Mouse (Mus musculus) heart, postnatal 0 days (tissue): ENCODE results near the gene Rars. TPM values are rescaled to one million over a fixed set of nuclear protein-coding genes. Genes with fewer than 3 reads are reported as not detected.
A peak's percentile ranks its signal among the peaks of the same experiment; 100 is the strongest.

ENCODE experiments used
- ATAC-seq: fragments of 200-750 bp; cut with Nextera tagmentation; 2 replicates; pipeline ENCODE4 v1.8.0; 2017; ENCODE audit warnings: low read depth, moderate number of reproducible peaks, moderate library complexity; ENCODE audit not compliant: insufficient read depth
- DNase-seq: peaks from one replicate; pipeline ENCODE4 v3.0.0-alpha.2; 2016; ENCODE audit warnings: low spot score
- H3K27ac ChIP-seq: fragments of 300-500 bp; sonication (generic); 2 replicates; pipeline ENCODE4 v1.5.1; 2014; ENCODE audit warnings: low read depth, mild to moderate bottlenecking
- H3K27me3 ChIP-seq: fragments of 300-500 bp; sonication (generic); 2 replicates; pipeline ENCODE4 v1.6.1; 2014; ENCODE audit warnings: low read length, mixed read lengths; ENCODE audit not compliant: control insufficient read depth, insufficient read depth
- H3K36me3 ChIP-seq: fragments of 300-500 bp; sonication (generic); replicated peaks from 2 replicates; pipeline ENCODE4 v1.6.1; 2014; ENCODE audit warnings: low read length, mixed read lengths; ENCODE audit not compliant: control insufficient read depth, insufficient read depth
- H3K4me1 ChIP-seq: fragments of 300-500 bp; sonication (generic); 2 replicates; pipeline ENCODE4 v1.6.1; 2014; ENCODE audit warnings: antibody characterized with exemption; ENCODE audit not compliant: control insufficient read depth, insufficient read depth
- H3K4me2 ChIP-seq: fragments of 300-500 bp; sonication (generic); 2 replicates; pipeline ENCODE4 v1.6.1; 2014; ENCODE audit warnings: low read depth, mild to moderate bottlenecking, low read length, moderate library complexity
- H3K4me3 ChIP-seq: fragments of 300-500 bp; sonication (generic); 2 replicates; pipeline ENCODE4 v1.5.1; 2014; ENCODE audit warnings: low read depth, low read length
- H3K9ac ChIP-seq: fragments of 300-500 bp; sonication (generic); replicated peaks from 2 replicates; pipeline ENCODE4 v1.6.1; 2014; ENCODE audit warnings: low read depth, low read length, mixed read lengths
- H3K9me3 ChIP-seq: fragments of 300-500 bp; sonication (generic); replicated peaks from 2 replicates; pipeline ENCODE4 v1.6.1; 2016; ENCODE audit warnings: low read length; ENCODE audit not compliant: control insufficient read depth
- CTCF ChIP-seq: IDR thresholded peaks from 2 replicates; pipeline ENCODE4 v1.5.1; 2016; ENCODE audit warnings: antibody characterized with exemption, control low read depth, low read depth
- EP300 ChIP-seq: IDR thresholded peaks from 2 replicates; pipeline ENCODE4 v1.6.1; 2016; ENCODE audit warnings: antibody characterized with exemption, low read depth
- WGBS: fragments of 180-500 bp; shearing (Covaris S2); extraction: QIAGEN DNeasy Blood & Tissue Kit; methylation state at CpG from one replicate; pipeline ENCODE4 v1.1.7; 2014; 5-methylcytosine and 5-hydroxymethylcytosine counted together
- microRNA counts: library from miRNA; unstranded; fragments of <30 nt; microRNA quantifications from one replicate; lab custom pipeline; 2015
- microRNA-seq: library from miRNA; unstranded; fragments of <30 nt; microRNA quantifications from one replicate; pipeline ENCODE4, GENCODE M21; 2016
- polyA plus RNA-seq: library from polyadenylated mRNA; unstranded; fragments of >200 nt; fragmentation: Nextera tagmentation; extraction: Ambion mirVana; gene quantifications from 2 replicates; pipeline ENCODE4 v1.2.1, GENCODE M21; 2015
- total RNA-seq: library from RNA; depleted of rRNA; stranded (reverse); fragments of >200 nt; gene quantifications from 2 replicates; pipeline ENCODE4 v1.2.3, GENCODE M21; 2014; ENCODE audit warnings: low replicate concordance; rRNA removed

The Rars gene
- total and polyA plus RNA-seq, 2 experiments from 2014 or later, result 16.9 to 38.0 TPM

- Histone ChIP-seq H3K9ac (no peak overlapping the region), H3K4me3 (no peak overlapping the region), H3K4me2 (no peak overlapping the region), H3K27me3 (no peaks in the 10 kb centered on the region), H3K36me3 (no peaks in the 10 kb centered on the region), H3K9me3 (no peaks in the 10 kb centered on the region), H3K27ac (no peak overlapping the region), H3K4me1 (no peaks in the 10 kb centered on the region)
- TF ChIP-seq CTCF (no peak), EP300 (no peak)
- DNase-seq (no peak), ATAC-seq (no peak)
- 54% methylated on average over 7 of the region's 7 CpGs for WGBS
Measured at GRCm38 (mm10) chr11:35760001-35760626, 74.2 kb downstream of the Rars start.

MicroRNAs within 50 kb of the gene (microRNA counts, 519-probe panel; counts per million panel counts)
- microRNA mmu-miR-103 (lab: Ali Mortazavi, UCI), result 6,478 counts per million, percentile 79 among the panel's probes with 10 or more counts

Small RNA genes within 50 kb of the gene (microRNA-seq; reads per million reads assigned to microRNA genes)
- 5.5 reads per million, percentile 23 among the genes with 10 or more reads in this experiment for gene Mir103-1

Other genes starting within 250 kb of the Rars start
- 23.0 and 28.6 TPM in 2 replicates for gene Pank3, start 65.0 kb downstream of the Rars start, total RNA-seq
- 5.9 and 6.3 TPM in 2 replicates for gene Pank3, start 65.0 kb downstream of the Rars start, polyA plus RNA-seq
- gene Fbll1, start 35.6 kb downstream of the Rars start, total RNA-seq, result not detected in 2 replicates
- not detected in 2 replicates for gene Fbll1, start 35.6 kb downstream of the Rars start, polyA plus RNA-seq
- 0.89 and 1.6 TPM in 2 replicates for gene Wwc1, start 146.0 kb upstream of the Rars start, total RNA-seq
- gene Wwc1, start 146.0 kb upstream of the Rars start, polyA plus RNA-seq, result 0.31 and 0.69 TPM in 2 replicates